Mouse (Mus musculus) right cerebral cortex, postnatal 25 days (tissue): ENCODE measurements around the gene Hist3h2ba.

Experiments
- DNase-seq: peaks from one replicate; pipeline ENCODE4 v3.0.0; 2022

Gene Hist3h2ba

DNA sequence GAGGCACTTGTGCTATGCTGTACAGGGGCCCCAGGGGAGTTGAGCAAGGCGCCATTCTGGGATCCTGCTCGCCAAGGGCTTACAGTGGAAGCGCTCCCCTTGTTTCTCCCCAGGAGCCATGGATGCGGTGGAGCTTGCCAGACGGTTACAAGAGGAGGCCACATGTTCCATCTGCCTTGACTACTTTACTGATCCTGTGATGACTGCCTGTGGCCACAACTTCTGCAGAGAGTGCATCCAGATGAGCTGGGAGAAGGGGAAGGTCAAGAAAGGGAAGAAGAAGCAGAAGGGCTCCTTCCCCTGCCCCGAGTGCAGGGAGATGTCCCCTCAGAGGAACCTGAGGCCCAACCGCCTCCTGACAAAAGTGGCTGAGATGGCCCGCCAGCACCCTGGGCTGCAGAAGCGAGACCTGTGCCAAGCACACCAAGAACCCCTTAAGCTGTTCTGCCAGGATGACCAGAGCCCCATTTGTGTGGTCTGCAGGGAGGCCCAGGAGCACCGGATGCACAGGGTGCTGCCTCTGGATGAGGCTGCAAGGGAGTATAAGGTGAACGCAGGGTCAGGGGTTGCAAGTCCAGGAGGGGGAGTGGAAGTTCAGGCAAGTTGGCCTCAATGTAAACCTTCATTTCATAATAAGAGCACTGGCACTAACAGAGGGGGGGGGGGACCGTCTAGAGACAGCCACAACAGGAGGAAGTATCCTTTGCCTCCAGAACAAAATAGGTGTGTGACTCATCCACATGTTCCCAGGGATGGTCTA lies 16.5 kb downstream of the Hist3h2ba start:
- DNase-seq: no peak

DNA sequence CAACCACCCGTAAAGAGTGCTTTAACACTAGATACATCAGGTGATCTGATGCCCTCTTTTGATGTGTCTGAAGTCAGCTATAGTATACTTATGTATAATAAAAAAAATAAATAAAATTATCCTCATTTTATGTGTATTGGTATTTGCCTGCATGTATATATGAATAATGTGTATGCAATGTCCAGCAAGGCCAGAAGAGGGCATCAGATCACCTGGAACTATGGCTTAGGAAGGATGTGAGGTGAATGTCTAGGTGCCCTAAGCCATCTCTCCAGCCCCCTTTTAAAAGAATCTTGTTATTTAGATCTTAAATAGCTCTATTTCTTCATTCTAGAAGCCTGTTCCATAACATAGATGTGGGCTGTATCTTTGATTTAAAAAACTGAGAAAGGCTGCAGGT lies 18.6 kb downstream of the Hist3h2ba start:
- no peak for DNase-seq

DNA sequence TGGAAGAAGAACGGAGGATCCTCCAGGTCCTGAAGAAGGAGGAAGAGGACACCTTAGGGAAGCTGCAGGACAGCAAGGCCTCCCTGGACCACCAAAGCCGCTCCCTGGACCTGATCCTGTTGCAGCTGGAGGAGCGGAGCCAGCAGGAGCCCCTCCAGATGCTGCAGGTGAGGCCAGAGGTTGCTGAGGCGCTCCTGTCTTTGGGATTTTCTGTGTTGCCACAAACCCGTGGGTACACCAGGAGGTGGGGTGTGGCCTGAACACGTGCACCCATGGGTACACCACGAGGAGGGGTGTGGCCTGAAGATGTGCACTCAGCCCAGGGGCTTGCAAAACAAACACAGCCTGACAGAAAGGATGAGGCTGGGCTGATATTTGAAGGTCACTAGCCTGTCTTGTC lies 19.8 kb downstream of the Hist3h2ba start:
- no peak for DNase-seq

DNA sequence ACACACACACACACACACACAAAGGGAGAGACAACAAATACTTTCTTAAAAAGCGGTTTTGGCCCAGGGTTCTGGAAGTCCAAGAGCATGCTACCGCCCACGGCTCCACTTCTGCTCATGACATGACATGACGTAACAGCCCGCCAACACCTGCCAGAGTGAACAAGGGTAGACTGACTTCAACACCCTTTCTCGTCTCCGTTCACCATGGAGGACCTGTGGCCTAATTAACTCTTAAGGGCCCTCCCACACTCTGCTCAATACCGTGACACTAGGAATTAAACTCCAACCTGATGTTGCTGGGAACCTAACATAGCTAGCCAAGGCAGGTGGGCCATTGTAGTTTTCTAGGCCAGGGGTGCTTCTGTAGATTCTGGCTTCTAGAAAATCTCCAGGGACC lies 20.3 kb downstream of the Hist3h2ba start:
- no peak for DNase-seq

DNA sequence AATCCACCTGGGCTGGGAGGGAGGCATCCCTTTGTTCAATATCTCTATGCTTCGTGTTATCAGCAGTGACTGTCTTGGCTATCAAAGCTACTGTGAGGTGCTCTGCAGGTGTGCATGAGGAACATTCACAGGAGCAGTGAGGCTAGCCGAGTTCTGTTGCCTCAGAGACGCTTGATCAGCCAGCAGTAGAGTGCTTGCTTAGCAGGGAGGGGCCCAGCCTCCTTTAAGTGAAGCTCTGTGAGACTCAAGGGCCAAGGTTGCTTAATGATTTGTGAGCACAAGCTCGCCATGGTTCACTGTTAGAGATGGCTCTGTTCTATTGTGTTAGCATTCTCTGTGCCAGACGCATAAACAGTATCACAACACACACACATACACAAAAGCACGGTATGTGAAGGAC lies 20.9 kb downstream of the Hist3h2ba start:
- no peak for DNase-seq

DNA sequence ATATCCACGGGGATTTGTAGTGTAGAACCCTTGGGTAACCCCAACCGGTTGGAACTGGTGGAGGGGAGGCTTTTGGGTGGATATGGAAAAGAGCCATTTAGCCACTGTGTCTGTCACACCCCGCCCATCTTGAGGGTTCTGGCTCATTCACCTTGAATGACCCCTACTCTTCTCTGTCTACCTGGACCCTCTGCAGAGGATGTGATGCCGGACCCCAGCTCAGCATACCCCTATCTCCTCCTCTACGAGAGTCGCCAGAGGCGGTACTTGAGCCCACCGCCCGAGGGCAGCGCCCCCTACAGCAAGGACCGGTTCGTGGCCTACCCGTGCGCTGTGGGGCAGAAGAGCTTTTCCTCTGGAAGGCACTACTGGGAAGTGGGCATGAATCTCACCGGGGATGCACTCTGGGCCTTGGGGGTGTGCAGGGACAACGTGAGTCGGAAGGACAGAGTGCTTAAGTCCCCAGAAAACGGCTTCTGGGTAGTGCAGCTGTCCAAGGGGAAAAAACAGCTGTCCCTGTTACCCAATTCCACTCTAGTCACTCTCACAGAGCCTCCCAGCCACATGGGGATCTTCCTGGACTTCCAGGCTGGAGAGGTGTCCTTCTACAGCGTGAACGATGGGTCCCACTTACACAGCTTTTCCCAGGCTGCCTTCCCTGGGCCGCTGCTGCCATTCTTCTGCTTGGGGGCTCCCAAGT lies 22.3 kb downstream of the Hist3h2ba start:
- DNase-seq: no peak

DNA sequence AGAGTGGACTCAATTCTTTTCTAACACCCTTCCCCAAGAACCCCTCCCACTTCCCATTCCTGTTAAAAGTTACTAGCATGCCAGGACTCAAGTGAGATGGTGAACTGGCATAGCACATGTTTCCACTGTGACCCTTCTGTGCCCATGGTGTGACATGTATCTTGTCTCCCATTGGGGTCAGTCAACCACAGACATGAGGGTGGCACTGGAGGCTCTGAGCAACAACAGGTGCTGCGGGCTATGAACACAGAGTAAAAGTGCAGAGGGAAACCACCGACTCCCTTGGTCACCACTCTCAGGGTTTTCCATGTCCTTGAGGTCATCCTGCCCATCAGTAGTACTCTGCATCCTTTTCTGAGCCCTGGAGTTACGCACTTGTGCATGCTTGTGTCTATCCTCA lies 23.1 kb downstream of the Hist3h2ba start:
- no peak for DNase-seq

DNA sequence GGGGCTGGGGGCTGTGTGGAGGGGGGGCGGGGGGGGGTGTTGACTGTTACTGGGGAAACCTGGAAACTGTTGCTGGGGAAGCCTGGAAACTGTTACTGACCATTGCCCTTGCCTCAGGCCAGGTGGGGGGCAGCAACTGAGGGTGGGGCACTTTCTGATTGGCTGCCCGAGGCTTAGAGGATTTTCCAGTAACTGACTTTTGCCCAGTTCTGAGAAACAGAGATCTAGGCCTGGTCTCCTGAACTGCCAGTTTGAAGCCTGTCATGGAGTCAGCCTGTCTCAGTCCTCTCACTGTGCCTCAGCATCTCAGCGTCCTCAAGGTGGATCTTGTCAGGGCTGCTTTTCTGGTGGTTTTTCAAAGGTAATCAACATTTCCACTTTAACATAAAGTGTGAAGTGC lies 25.7 kb downstream of the Hist3h2ba start:
- DNase-seq: no peak

DNA sequence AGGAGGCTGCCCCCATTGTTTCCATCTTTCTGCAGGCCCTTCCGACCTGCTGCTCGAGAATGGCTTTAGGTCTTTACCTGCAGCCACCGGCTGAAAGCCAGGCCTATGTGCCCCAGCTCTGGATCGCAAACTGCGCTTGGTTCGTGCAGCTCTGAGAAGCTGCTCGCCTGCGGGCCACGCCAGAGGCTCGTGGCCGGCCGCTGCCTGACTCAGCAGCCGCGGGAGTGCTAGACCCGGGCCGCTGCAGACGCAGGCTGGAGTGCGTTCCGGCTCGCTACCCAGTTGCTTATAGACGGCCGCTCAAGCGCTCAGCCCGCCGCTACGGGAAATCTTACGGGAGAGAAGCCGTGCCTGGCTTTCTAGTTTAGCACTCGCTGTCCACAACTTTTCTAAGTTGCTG lies 28.4 kb downstream of the Hist3h2ba start:
- no peak for DNase-seq

DNA sequence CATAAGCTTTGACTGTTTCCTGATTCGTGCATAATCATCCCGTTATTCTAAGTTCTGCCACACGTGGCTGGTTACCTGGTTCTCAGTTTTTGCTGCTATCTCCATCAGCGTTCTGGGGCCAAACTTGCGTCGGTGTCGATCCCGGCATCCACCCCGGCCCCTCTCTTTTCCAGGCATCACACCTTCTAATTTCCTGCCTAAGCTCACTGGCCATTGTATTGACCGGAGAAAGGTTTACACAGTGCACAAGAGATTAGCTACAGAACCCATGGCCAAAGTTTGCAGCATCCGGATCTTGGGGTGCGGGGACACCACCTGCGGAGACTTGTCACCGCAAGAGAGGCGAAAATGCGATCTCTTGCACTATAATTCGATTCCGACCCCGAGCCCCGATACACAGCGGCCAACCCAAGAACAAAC lies 28.9 kb downstream of the Hist3h2ba start:
- no peak for DNase-seq

DNA sequence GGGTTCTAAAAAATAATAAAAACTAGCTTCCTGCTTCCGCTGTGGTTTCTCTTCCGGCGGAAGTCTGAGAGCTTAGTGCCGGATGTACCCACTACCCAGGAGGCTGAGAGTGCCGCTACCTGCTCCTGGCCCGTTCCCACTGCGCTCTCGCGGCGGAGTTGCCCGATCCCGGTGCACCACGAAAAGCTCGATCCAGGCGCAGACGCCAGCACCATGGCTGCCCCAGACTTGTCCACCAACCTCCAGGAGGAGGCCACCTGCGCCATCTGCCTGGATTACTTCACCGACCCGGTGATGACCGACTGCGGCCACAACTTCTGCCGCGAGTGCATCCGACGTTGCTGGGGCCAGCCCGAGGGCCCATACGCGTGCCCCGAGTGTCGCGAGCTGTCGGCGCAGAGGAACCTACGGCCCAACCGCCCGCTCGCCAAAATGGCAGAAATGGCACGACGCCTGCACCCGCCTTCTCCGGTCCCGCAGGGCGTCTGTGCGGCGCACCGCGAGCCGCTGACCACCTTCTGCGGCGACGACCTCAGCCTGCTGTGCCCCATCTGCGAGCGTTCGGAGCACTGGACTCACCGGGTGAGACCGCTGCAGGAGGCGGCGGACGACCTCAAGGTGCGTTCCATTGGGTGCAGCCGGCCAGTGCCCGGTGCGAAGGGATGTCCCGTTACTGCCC lies 29.4 kb downstream of the Hist3h2ba start, which contains the start of gene Trim11:
TSS of gene Trim11 (plus strand) at position 67 of the 679 bp plus-strand sequence.
- DNase-seq: peak; percentile 56

DNA sequence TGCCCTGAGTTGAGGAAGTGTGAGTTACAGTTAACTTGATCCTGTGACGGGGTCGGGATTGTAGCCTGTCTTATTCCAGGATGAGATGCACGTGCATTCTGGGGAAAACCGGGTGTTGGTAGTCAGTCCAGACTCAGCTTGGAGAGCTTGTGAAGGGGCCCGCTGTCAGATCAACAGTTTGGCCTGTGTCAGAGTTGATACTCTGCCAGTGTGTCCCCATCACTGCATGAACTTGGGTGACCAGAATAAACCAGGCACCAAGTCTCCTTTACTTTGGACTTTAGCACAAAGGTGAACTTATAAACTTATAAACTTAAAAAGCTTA lies 29.9 kb downstream of the Hist3h2ba start:
- DNase-seq: no peak

DNA sequence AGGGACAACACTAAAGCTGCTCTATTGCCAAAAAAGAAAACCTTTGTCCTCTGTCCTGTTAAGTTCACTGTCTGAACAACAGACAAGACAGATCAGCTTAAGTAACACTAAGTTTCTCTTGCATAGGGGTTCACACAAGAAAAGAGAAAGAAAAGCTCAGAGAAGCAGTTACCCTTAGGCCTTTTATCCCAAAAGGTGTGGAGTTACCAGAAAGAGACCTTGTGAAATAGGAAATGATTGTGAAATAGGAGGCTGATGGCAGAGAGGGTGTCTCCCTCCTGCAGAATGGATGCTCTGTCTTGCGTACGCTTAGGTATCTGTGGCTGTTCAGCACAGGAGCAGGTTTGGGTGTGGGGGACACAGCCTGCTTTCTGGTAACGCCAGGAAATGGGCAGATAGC lies 30.5 kb downstream of the Hist3h2ba start:
- DNase-seq: no peak

DNA sequence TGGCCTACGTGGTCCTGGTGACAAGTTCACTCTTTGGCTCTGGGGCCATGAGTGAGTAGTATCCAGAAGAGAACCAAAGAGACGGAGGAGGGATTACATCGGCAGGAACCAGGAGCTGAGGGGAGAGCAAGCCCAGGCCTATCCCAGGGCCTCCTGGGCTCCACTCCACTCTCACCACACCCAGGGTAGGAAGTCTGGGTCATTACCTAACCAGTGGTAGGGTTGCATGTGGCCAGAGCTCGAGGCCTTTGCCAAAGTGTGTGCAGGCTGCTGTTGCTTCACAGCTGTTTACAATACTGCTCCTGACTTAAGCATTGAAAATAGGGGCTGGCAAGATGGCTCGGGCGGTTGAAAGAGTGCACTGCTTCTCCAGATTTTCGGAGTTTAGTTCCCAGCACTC lies 30.9 kb downstream of the Hist3h2ba start:
- DNase-seq: no peak

DNA sequence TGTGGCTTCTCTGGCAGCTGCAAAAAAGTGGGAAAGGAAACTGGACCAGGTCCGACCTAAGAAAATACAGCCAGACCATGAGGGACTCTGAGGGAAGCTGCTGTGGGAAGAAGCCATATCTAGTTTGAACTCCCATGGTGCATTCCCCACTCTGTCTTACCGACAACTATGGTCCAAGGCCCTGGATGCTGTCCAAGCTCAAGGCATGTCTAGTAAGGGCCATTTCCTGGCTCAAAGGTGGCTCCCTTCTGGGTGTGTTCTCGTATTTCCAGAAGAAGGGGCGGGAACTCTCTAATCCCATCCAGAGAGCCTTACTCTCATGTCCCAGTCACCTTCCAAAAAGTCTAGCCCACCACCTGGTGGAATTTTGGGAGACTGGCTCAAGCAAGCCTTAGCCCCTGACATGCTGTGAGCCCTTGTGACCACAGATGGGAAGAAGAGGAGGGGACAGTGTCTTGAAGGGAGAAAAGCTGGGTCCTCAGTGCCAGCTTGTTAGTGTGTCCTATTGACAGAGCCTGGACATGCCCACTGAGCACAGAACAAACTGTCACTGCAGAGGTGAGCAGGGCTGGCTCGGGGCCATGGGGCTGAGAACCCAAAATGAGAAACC lies 31.8 kb downstream of the Hist3h2ba start:
- DNase-seq: no peak

DNA sequence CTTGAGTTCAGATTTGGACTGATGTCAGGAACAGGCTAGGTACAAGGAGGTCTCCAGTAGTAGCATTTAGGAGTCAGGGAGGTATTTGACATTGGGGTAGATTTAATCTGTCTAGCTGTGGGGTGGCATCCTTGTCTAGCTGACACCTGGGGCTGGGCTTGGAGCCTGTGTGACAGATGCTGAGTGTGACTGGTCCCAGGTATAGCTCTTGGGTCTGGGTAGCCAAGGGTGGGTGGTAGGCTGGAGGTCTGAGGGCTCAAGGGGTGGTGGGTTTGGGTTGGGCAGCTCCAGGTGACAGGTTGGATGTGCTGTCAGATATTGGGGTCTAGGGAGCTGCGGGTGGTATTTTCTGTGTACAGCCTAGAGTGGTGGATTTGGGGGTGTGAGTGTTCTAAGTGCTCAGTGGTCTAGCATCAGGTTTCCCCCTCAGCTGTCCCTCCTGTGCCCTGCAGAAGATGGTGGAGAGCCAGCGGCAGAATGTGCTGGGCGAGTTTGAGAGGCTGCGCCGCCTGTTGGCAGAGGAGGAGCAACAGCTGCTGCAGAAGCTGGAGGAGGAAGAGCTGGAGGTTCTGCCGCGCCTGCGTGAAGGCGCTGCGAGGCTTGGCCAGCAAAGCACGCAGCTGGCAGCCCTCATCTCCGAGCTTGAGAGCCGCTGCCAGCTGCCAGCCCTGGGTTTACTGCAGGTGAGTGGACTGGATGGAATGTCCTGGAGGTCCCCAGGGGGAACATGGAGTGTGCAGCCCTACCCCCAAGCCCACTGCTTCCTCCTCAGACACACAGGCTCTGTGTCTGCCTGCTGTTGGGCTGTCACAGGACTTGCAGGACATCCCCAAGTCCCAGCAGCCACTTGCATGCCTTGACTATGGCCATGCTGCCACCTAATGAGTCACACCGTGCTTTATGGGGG lies 33.1 kb downstream of the Hist3h2ba start:
- DNase-seq: peak; percentile 74

DNA sequence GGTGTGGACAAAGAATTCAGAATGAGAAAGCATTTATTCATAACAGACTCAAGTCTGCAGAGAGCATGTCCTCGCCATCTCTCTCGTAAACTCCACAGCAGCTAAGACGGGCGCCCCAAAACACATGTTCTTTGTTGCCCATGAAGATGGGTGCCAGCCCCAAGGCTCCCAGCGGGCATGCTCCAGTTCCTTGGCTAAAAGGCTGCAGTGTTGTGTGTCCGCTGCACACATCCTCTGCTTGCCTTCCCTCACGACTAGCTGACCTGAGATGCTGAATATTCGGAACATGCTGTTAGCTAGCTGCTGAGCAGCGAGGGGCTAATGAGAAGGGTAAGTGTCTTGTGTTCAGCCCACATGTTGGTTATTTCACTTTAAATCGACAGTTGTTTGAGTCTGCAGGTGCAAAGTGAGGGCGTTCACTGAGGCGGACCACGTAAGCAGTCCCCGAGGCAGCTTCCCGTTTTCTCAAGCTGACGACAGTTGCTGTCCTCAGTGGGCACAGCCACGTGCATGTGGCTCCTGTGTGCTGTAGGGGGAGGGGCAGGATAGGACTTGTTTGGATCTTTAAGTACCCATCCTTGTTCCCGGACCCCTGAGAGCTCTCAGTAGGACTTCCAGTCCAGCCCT lies 33.9 kb downstream of the Hist3h2ba start:
- DNase-seq: no peak

DNA sequence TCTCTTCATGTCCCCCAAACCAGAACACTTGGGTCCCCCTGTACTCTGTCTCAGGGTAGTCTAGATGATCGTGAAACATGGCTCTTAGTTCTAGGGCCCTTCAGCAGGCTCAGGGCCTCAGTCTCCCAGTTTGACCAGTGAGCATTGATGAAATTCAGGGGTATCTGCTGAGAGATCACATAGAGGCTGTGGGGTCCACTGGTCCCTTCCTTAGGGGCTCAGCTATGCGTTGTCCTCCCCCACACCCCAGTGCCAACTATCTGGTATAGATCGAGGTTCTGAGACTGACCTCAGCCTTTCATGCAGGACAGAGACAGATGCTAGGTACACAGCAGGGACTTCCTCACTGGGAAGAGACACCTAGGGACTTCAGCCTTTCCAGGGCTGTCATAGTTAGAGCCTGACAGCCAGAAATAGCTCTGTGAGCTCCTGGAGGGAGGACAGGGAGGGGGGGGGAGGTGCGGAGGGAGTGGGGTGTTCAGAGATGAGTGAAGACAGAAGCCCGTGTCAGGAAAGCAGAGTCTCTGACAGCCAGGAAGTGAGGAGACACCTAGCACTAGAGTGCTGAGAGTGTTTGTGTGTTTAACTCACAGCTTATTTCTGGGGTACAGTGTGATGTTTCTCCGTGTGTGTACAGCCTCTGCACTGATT lies 35.1 kb downstream of the Hist3h2ba start:
- no peak for DNase-seq

DNA sequence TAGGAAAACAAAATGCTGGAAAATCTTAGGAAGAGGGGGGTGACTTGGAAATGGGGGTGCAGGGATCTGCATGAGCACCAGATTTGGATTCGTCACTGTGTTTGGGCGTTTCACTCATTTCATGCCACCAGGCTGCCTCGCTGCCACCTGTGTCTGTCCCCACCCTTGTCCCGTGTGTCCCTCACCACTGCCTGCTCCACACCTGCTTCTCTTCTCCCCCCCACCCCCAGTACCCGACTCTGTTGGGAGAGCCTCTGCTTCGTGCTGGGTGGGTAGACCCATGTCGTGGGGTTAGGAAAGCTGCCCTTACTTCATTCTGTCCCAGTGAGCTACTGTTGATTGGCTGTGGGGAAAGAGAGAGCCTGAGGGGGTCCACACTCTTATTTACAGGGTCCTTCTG lies 35.9 kb downstream of the Hist3h2ba start:
- no peak for DNase-seq

DNA sequence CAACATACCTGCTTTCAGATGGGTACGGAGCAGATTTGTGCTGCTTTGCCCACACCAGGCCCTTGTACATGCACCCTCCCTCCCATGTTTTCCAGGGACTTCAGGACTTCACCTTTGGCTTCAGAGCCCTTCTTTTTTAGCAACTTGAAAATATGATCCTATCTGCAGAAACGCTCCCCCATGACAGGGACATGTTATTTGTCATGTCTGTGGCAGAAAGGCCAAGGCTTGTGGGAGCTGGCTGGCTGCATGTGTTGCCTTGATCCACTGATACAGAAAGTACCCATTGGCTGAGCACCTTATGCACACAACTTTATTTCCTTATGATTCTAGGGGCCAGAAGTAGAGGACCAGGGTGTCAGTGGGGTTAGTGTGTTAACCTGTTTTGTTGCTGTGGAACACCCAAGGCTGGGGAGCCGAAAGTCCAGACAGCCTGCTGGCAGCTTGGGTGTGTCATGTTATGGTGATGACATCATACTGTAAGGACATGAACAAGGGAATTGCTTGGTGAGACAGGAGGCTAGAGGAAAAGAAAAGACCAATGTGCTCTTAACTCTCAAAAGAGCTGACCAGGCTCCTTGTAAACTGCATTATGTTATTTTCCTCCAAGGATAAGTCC lies 36.7 kb downstream of the Hist3h2ba start:
- no peak for DNase-seq

DNA sequence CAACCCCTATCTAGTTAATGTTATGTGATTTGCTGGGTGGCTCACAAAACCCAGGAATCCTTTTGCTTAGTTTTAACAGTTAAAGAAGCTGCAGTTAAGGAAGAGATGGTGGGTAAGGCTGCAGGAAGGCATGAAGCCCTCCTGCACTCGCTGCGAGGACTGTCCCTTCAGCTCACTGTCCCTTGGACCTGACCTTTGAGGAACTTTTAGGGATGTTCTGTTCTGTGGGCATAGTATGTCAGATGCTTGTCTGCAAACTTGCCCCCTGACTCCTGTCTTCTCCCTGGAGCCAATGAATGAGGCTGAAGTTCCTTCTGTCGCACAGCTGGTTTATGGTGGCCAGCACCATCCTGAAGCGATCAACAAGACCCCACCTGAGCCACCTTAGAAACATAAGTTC lies 40.4 kb downstream of the Hist3h2ba start:
- DNase-seq: no peak
